Mouse (Mus musculus) thymus, adult 2 months (tissue): ENCODE results near the gene Ncoa1.

ENCODE experiments used
- CTCF ChIP-seq: fragments of 200-500 bp; IDR thresholded peaks from 2 replicates; pipeline ENCODE4 v1.5.1; 2012; ENCODE audit warnings: mild to moderate bottlenecking, control low read depth, low read length, moderate library complexity, borderline replicate concordance; ENCODE audit not compliant: control insufficient read depth, poor library complexity, insufficient read depth; ENCODE audit errors: extremely low read depth
- POLR2A ChIP-seq: fragments of 200-500 bp; IDR thresholded peaks from 2 replicates; pipeline ENCODE4 v1.6.1; 2012; ENCODE audit warnings: mild to moderate bottlenecking, low read length, control low read depth, moderate library complexity; ENCODE audit not compliant: control insufficient read depth, poor library complexity, insufficient read depth; ENCODE audit errors: extremely low read depth

GRCm38 (mm10) chr12:4454956-4455565 is 21.9 kb downstream of the Ncoa1 start:
- TF ChIP-seq CTCF, result no peak
- TF ChIP-seq POLR2A, result no peak
